ENCODE assay signal across 8 mouse cellular contexts in genomic region chr10:84440541-84441433, GRCm38 (mm10). TPM values are rescaled to one million over a fixed set of nuclear protein-coding genes. Genes with fewer than 3 reads are reported as not detected.
DNase-seq lines count a peak whose midpoint lies in the region; ATAC-seq and TF ChIP-seq lines count a peak whose summit lies in the region.

Nuak1 (minus strand) TSS chr10:84440597.

- under 1% methylated on average over 49 of the region's 94 CpGs for WGBS in embryonic facial prominence, embryonic 11.5 days
- under 1% methylated on average over 84 of the region's 94 CpGs for WGBS in heart, adult 2 months
- WGBS in limb, embryonic 14.5 days: 2% methylated on average over 43 of the region's 94 CpGs
- WGBS in midbrain, embryonic 16.5 days: under 1% methylated on average over 87 of the region's 94 CpGs

- peaks cover 50% of the 10 kb centered on the region for H3K27me3 ChIP-seq in erythroblast, embryonic 14.5 days (ENCODE audit: control insufficient read depth)
- no peaks in the 10 kb centered on the region for H3K27me3 ChIP-seq in embryonic facial prominence, embryonic 11.5 days (ENCODE audit: control insufficient read depth, insufficient read depth, low read length)
- H3K27me3 ChIP-seq in heart, adult 2 months (ENCODE audit: control insufficient read depth, insufficient read depth, low read length): no peaks in the 10 kb centered on the region
- H3K27me3 ChIP-seq in limb, embryonic 14.5 days (ENCODE audit: control insufficient read depth, insufficient read depth, low read length): no peaks in the 10 kb centered on the region
- H3K27me3 ChIP-seq in midbrain, embryonic 16.5 days (ENCODE audit: control insufficient read depth, insufficient read depth, low read depth, low read length): no peaks in the 10 kb centered on the region

- no peaks in the 10 kb centered on the region for H3K9me3 ChIP-seq in erythroblast, embryonic 14.5 days (ENCODE audit: control insufficient read depth, low read length)
- no peaks in the 10 kb centered on the region for H3K9me3 ChIP-seq in embryonic facial prominence, embryonic 11.5 days (replicated peaks; ENCODE audit: control insufficient read depth, low read length)
- H3K9me3 ChIP-seq in limb, embryonic 14.5 days (ENCODE audit: control insufficient read depth, low read length): no peaks in the 10 kb centered on the region
- H3K9me3 ChIP-seq in midbrain, embryonic 16.5 days (replicated peaks; ENCODE audit: control insufficient read depth, low read length, poor library complexity, severe bottlenecking): no peaks in the 10 kb centered on the region

- H3K79me2 ChIP-seq in heart, adult 2 months (replicated peaks; ENCODE audit: control insufficient read depth, insufficient read depth, low read length): no peaks in the 10 kb centered on the region; the same call in 1 of the 2 replicates

- TF ChIP-seq CTCF in heart, adult 2 months (IDR thresholded peaks at IDR 0.05): peak; percentile 35; the same call in 1 of the 2 replicates

- ATAC-seq in erythroblast, adult 5-6 weeks (replicated peaks; ENCODE audit: low FRiP score, poor library complexity, severe bottlenecking): no peak
- ATAC-seq in embryonic facial prominence, embryonic 11.5 days (replicated peaks; ENCODE audit: insufficient number of reproducible peaks, low FRiP score, low TSS enrichment, low read depth): peak; percentile 82
- peak; percentile 90 for ATAC-seq in limb, embryonic 14.5 days (ENCODE audit: low FRiP score, low read depth)
- peak; percentile 90 for ATAC-seq in midbrain, embryonic 16.5 days

- H3K36me3 ChIP-seq in erythroblast, embryonic 14.5 days (ENCODE audit: control insufficient read depth): no peaks in the 10 kb centered on the region
- no peaks in the 10 kb centered on the region for H3K36me3 ChIP-seq in embryonic facial prominence, embryonic 11.5 days (replicated peaks; ENCODE audit: control insufficient read depth, insufficient read depth, low read depth, low read length)
- H3K36me3 ChIP-seq in heart, adult 2 months (ENCODE audit: control insufficient read depth, insufficient read depth, low read length): no peaks in the 10 kb centered on the region
- no peaks in the 10 kb centered on the region; the same call in 1 of the 2 replicates for H3K36me3 ChIP-seq in limb, embryonic 14.5 days (ENCODE audit: control insufficient read depth, insufficient read depth, low read length)
- no peaks in the 10 kb centered on the region for H3K36me3 ChIP-seq in midbrain, embryonic 16.5 days (ENCODE audit: control insufficient read depth, insufficient read depth, low read length)

- TF ChIP-seq EP300 in heart, adult 2 months (IDR thresholded peaks at IDR 0.05; ENCODE audit: insufficient read depth, low read depth, low read length): no peak

- H3K4me3 ChIP-seq in erythroblast, embryonic 14.5 days (replicated peaks): peak within 1 kb of the TSS; percentile 56
- peak within 1 kb of the TSS; percentile 88 for H3K4me3 ChIP-seq in embryonic facial prominence, embryonic 11.5 days (ENCODE audit: low read depth, low read length)
- H3K4me3 ChIP-seq in heart, adult 2 months: peak within 1 kb of the TSS; percentile 86
- peak within 1 kb of the TSS; percentile 93 for H3K4me3 ChIP-seq in limb, embryonic 14.5 days (replicated peaks; ENCODE audit: low read length)
- peak within 1 kb of the TSS; percentile 83 for H3K4me3 ChIP-seq in midbrain, embryonic 16.5 days (ENCODE audit: low read depth, low read length)

- peak within 1 kb of the TSS; percentile 98 for H3K27ac ChIP-seq in embryonic facial prominence, embryonic 11.5 days (replicated peaks; ENCODE audit: low read depth, low read length)
- H3K27ac ChIP-seq in heart, adult 2 months: peak within 1 kb of the TSS; percentile 100
- peak within 1 kb of the TSS; percentile 98 for H3K27ac ChIP-seq in limb, embryonic 14.5 days (replicated peaks; ENCODE audit: low read depth, low read length)
- H3K27ac ChIP-seq in midbrain, embryonic 16.5 days (ENCODE audit: low read length): peak within 1 kb of the TSS; percentile 93

- peaks cover 2% of the 10 kb centered on the region for H3K4me1 ChIP-seq in erythroblast, embryonic 14.5 days (ENCODE audit: control insufficient read depth)
- peaks cover 7% of the 10 kb centered on the region for H3K4me1 ChIP-seq in embryonic facial prominence, embryonic 11.5 days (ENCODE audit: control insufficient read depth, insufficient read depth, low read length)
- peaks cover 10% of the 10 kb centered on the region for H3K4me1 ChIP-seq in heart, adult 2 months (ENCODE audit: control insufficient read depth, insufficient read depth, low read length)
- H3K4me1 ChIP-seq in limb, embryonic 14.5 days (ENCODE audit: control insufficient read depth, insufficient read depth, low read length): peaks cover 48% of the 10 kb centered on the region
- H3K4me1 ChIP-seq in midbrain, embryonic 16.5 days (ENCODE audit: control insufficient read depth, insufficient read depth, low read length): peaks cover 33% of the 10 kb centered on the region

- peak; percentile 81 for TF ChIP-seq POLR2A in heart, adult 2 months (IDR thresholded peaks at IDR 0.05; ENCODE audit: insufficient read depth, low read depth, low read length)
- TF ChIP-seq POLR2A in limb, embryonic 14.5 days (IDR thresholded peaks at IDR 0.05; ENCODE audit: borderline replicate concordance, extremely low read depth, insufficient read depth, insufficient read length): peak; percentile 96

- H3K9ac ChIP-seq in embryonic facial prominence, embryonic 11.5 days (replicated peaks; ENCODE audit: low read length): peak within 1 kb of the TSS; percentile 99
- peak within 1 kb of the TSS; percentile 98 for H3K9ac ChIP-seq in heart, adult 2 months (ENCODE audit: low read depth, low read length)
- peak within 1 kb of the TSS; percentile 100 for H3K9ac ChIP-seq in limb, embryonic 14.5 days (ENCODE audit: low read depth, low read length, severe bottlenecking)
- peak within 1 kb of the TSS; percentile 99 for H3K9ac ChIP-seq in midbrain, embryonic 16.5 days (ENCODE audit: low read depth, low read length)

- H3K4me2 ChIP-seq in embryonic facial prominence, embryonic 11.5 days (ENCODE audit: low read depth, low read length): peak within 1 kb of the TSS; percentile 93
- peak within 1 kb of the TSS; percentile 98 for H3K4me2 ChIP-seq in limb, embryonic 14.5 days (replicated peaks; ENCODE audit: low read depth, low read length, severe bottlenecking)
- H3K4me2 ChIP-seq in midbrain, embryonic 16.5 days (ENCODE audit: low read length): peak within 1 kb of the TSS; percentile 97

- intact Hi-C loops in heart, adult 2 months (cut with DNase I): loop anchor here (5.0 kb wide), 1 partner anchor 503 kb away; no protein-coding TSS in a partner anchor

- DNase-seq in embryonic facial prominence, embryonic 11.5 days (ENCODE audit: low spot score): peak; percentile 92
- DNase-seq in heart, adult 2 months: peak; percentile 95
- peak; percentile 82 to 86 for DNase-seq in kidney, adult 8-10 months
- peak; percentile 89 for DNase-seq in limb, embryonic 14.5 days (ENCODE audit: low spot score)
- peak; percentile 51 to 66 for DNase-seq in spleen, postnatal 14 days (ENCODE audit: low spot score in 2 of 2)

RNA-seq across cellular contexts. Expression of gene Nuak1, which starts in this region (rescaled TPM):
- 0.03 TPM in 1 of 2 replicates, not detected in the other for polyA plus RNA-seq in erythroblast, embryonic 14.5 days (2012)
- total RNA-seq in erythroblast, adult 5-6 weeks (2015; ENCODE audit: low replicate concordance): not detected in 2 replicates
- total RNA-seq in erythroblast, adult 5-6 weeks (2017; ENCODE audit: low replicate concordance): 0.85 TPM in 1 of 2 replicates, not detected in the other
- 3.5 and 4.6 TPM in 2 replicates for polyA plus RNA-seq in embryonic facial prominence, embryonic 11.5 days (2014; fragmentation: Nextera tagmentation; extraction: Ambion mirVana)
- total RNA-seq in heart, adult 2 months (2021): 10 to 100 TPM; 27.0 to 29.0 TPM
- 15.3 and 32.0 TPM in 2 replicates for polyA plus RNA-seq in heart, adult 2 months (2012; rRNA removed)
- polyA plus RNA-seq in limb, embryonic 14.5 days (2012; rRNA removed): 19.6 and 27.4 TPM in 2 replicates
- polyA plus RNA-seq in limb, embryonic 14.5 days (2014; fragmentation: Nextera tagmentation; extraction: Ambion mirVana): 3.3 and 3.7 TPM in 2 replicates
- 5.5 and 5.6 TPM in 2 replicates for polyA plus RNA-seq in midbrain, embryonic 16.5 days (2015; fragmentation: Nextera tagmentation; extraction: Ambion mirVana)

Comparison
In these comparisons a context has a peak if more than half of its experiments do, and no peak if none do; other contexts are left out.
1. RNA of gene Nuak1 (total RNA-seq): 27.0 to 29.0 TPM in heart, adult 2 months; 0.85 TPM in erythroblast, adult 5-6 weeks; every median in the first group is over 10 times any median in the second.
2. Peak in every context shown above with its lines, with median percentiles within 50 percentile points of each other: H3K4me3 ChIP-seq, DNase-seq, H3K27ac ChIP-seq, H3K4me2 ChIP-seq and H3K9ac ChIP-seq.